In the genomic region with DNA sequence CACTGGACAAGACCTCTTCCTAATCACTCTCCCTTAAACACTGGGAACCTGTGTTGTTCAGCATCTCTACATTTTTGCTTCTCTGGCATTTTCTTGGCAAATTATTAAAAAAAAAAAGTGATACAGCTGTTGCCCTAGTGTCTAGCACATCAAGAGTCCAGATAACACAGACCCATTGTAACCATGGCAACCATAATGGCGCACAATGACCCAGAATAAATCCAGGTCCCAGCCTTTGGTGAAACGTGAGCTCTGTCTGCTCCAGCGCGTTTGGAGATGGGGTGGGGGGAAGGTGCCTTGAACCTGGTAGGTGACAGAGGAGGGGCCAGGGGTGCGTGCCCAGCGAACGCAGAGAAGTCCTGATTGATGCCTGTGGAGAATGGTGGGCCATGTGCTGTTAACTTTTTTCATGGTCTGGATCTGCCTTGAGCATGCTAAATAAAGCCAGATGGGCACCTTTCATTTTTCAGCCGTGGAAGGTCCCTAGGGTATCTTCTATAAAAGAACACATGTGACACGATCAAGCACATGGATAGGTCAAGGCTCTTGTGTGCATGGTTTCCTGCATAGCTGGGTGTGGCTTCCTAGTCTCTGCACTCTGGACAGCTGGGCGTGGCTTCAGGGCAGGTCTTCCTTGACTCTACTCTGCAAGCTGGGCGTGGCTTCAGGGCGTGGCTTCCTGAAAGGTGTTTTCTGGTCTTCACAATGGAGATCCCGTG, we compare ENCODE assay signal across 8 mouse cellular contexts.
A peak's percentile ranks its signal among the peaks of the same experiment; 100 is the strongest.
DNase-seq lines count a peak whose midpoint lies in the region; ATAC-seq and TF ChIP-seq lines count a peak whose summit lies in the region.

No protein-coding gene starts in this region.

- 0 out of 2 replicates have a peak, but pooled peaks have one; percentile 47 for ATAC-seq in embryonic facial prominence, embryonic 15.5 days (ENCODE audit: insufficient number of reproducible peaks, low FRiP score, low TSS enrichment, low read depth)
- peak; percentile 96 for ATAC-seq in stomach, postnatal 0 days (ENCODE audit: low FRiP score, low TSS enrichment)

- TF ChIP-seq CTCF in stomach, postnatal 0 days (IDR thresholded peaks at IDR 0.05; ENCODE audit: low read depth) = no peak

- no peak for TF ChIP-seq EP300 in stomach, postnatal 0 days (optimal IDR thresholded peaks at IDR 0.05)

- H3K9me3 ChIP-seq in embryonic facial prominence, embryonic 15.5 days (replicated peaks) = no peaks in the 10 kb centered on the region
- H3K9me3 ChIP-seq in stomach, postnatal 0 days (ENCODE audit: control insufficient read depth, low read length) = no peaks in the 10 kb centered on the region

- WGBS in embryonic facial prominence, embryonic 15.5 days = 41% methylated on average over 13 of the region's 13 CpGs
- WGBS in stomach, postnatal 0 days = 48% methylated on average over 13 of the region's 13 CpGs

- H3K4me1 ChIP-seq in embryonic facial prominence, embryonic 15.5 days = 0 out of 2 replicates have a peak, but pooled peaks cover 5% of the 10 kb centered on the region
- no peaks in the 10 kb centered on the region for H3K4me1 ChIP-seq in stomach, postnatal 0 days (replicated peaks; ENCODE audit: control insufficient read depth, insufficient read depth)

- no peak overlapping the region for H3K9ac ChIP-seq in embryonic facial prominence, embryonic 15.5 days
- no peak overlapping the region for H3K9ac ChIP-seq in stomach, postnatal 0 days (ENCODE audit: low read length)

- H3K27me3 ChIP-seq in embryonic facial prominence, embryonic 15.5 days = no peaks in the 10 kb centered on the region
- H3K27me3 ChIP-seq in stomach, postnatal 0 days (ENCODE audit: control insufficient read depth, insufficient read depth, low read length) = no peaks in the 10 kb centered on the region

- no peak overlapping the region for H3K4me2 ChIP-seq in embryonic facial prominence, embryonic 15.5 days (replicated peaks)
- H3K4me2 ChIP-seq in stomach, postnatal 0 days (replicated peaks; ENCODE audit: low read depth) = no peak overlapping the region

- no peaks in the 10 kb centered on the region for H3K36me3 ChIP-seq in embryonic facial prominence, embryonic 15.5 days
- no peaks in the 10 kb centered on the region for H3K36me3 ChIP-seq in stomach, postnatal 0 days (ENCODE audit: control insufficient read depth, insufficient read depth, low read length)

- no peak overlapping the region for H3K4me3 ChIP-seq in embryonic facial prominence, embryonic 15.5 days (replicated peaks)
- no peak overlapping the region for H3K4me3 ChIP-seq in stomach, postnatal 0 days (ENCODE audit: low read depth, low read length)

- peak; percentile 7 for DNase-seq in thymus, postnatal 14 days
- DNase-seq in thymus, postnatal 25 days = no peak
- DNase-seq in lung, postnatal 10 days = peak; percentile 55
- peak; percentile 84 for DNase-seq in stomach, postnatal 0 days (ENCODE audit: low spot score)
- DNase-seq in adrenal gland, postnatal 10 days = no peak
- no peak for DNase-seq in gastrocnemius, postnatal 25 days
- DNase-seq in cerebellum, postnatal 4 days (ENCODE audit: low spot score in 2 of 2) = no peak

- H3K27ac ChIP-seq in embryonic facial prominence, embryonic 15.5 days (replicated peaks) = no peak overlapping the region
- no peak overlapping the region for H3K27ac ChIP-seq in stomach, postnatal 0 days (replicated peaks)

Comparison
In these comparisons a context has a peak if more than half of its experiments do, and no peak if none do; other contexts are left out.
1. DNase-seq: peak in thymus, postnatal 14 days (single experiment), lung, postnatal 10 days (single experiment) and stomach, postnatal 0 days (single experiment); none in thymus, postnatal 25 days (single experiment), adrenal gland, postnatal 10 days (single experiment), gastrocnemius, postnatal 25 days (single experiment) and cerebellum, postnatal 4 days (0 of 2).